Mouse (Mus musculus) lung, adult 2 months (tissue): ENCODE measurements around the gene Pcdh7.

Experiments
- CTCF ChIP-seq: fragments of 200-500 bp; IDR thresholded peaks from 2 replicates; pipeline ENCODE4 v1.5.1; 2011; ENCODE audit warnings: mild to moderate bottlenecking, low read length, control low read depth; ENCODE audit not compliant: insufficient read depth
- POLR2A ChIP-seq: fragments of 200-500 bp; IDR thresholded peaks from 2 replicates; pipeline ENCODE4 v1.6.1; 2011; ENCODE audit warnings: low read depth, mild to moderate bottlenecking, control low read depth, low read length, borderline replicate concordance; ENCODE audit errors: extremely low read depth

DNA sequence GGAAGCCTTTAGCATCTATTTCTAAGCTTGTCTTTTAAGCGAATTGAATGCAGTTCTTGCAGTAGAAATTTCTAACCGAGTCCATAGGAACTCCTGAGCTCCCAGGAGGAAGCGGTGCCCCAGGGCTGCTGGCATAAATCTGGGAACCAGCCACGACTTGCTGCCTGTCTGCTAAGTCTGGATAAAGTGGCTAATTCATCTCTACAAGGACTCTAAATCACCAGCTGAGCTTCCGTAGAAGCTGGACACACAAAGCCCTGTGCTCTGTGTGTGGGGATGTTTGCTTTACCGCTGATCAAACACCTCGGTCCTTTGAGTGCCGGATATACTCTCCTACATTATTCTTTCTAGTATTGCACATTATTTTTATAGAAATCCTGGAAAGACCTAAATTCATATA, 308.0 kb downstream of the Pcdh7 start:
- no peak for TF ChIP-seq POLR2A
- TF ChIP-seq CTCF = no peak
